Mouse (Mus musculus): ENCODE results near the gene Madcam1. TPM values are rescaled to one million over a fixed set of nuclear protein-coding genes. Genes with fewer than 3 reads are reported as not detected.

Madcam1 gene
- total and polyA plus RNA-seq, 3 experiments, result 61.9 to 171 (median 110) TPM

DNA sequence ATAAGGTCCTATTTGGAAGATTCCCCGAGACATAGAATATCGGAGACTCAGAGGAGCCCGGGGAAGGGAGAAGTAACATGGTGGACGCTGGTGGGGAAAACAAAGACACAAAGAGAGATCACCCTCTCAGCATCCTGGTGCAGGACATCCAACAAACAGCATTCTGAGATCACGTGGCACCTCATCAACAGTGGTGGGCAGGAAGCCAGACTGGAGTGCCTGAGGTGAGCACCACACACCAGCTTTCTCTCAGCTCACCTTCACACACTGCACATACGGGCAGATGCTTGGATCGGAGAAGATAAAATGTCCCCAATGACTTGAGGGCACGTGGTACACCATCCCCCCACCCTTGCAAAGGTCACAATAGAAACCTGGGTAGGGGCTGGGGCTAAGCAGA, 28.1 kb upstream of the Madcam1 start:
- TF ChIP-seq MXI1 (IDR thresholded peaks at IDR 0.05; ENCODE audit: low read depth, low read length) (no peak), POLR2A (IDR thresholded peaks at IDR 0.05; ENCODE audit: low read depth, low read length) (no peak), MAZ (IDR thresholded peaks at IDR 0.05; ENCODE audit: low read depth, low read length) (no peak), CHD1 (IDR thresholded peaks at IDR 0.05; ENCODE audit: low read depth, low read length) (no peak), E2F4 (IDR thresholded peaks at IDR 0.05; ENCODE audit: insufficient replicate concordance, low read depth, low read length) (no peak), JUND (conservative IDR thresholded peaks at IDR 0.05; ENCODE audit: low read depth, low read length) (no peak), NELFE (IDR thresholded peaks at IDR 0.05; ENCODE audit: low read depth, low read length) (no peak), KAT2A (IDR thresholded peaks at IDR 0.05; ENCODE audit: insufficient replicate concordance, low read length) (no peak)
- no peaks in the 10 kb centered on the region for H3K36me3 ChIP-seq (replicated peaks in 1 of 2; ENCODE audit: control insufficient read depth in 1 of 2, insufficient read depth in 1 of 2, low read length in 1 of 2)
- H3K9ac ChIP-seq (ENCODE audit: insufficient read depth, low read depth), result no peak overlapping the region
- no peaks in the 10 kb centered on the region for H3K9me3 ChIP-seq (replicated peaks; ENCODE audit: low read length)
- H3K4me2 ChIP-seq (ENCODE audit: insufficient read depth, low read depth, poor library complexity, severe bottlenecking), result no peak overlapping the region
- H3K27ac ChIP-seq (ENCODE audit: insufficient read depth, low read depth), result no peak overlapping the region
- dilution Hi-C loops (cut with MboI; ENCODE audit: extremely low pct_ligation_motif_present, extremely low pct_unique_long_range_greater_than_20kb, low sequenced_read_pairs) (no loop called here), in situ Hi-C loops (cut with MboI; ENCODE audit: low pct_ligation_motif_present, low pct_unique_long_range_greater_than_20kb, low sequenced_read_pairs) (no loop called here)
- 0 out of 4 replicates have a peak, but pooled peaks cover 0 to 2% of the 10 kb centered on the region in 2 experiments for H3K4me1 ChIP-seq (ENCODE audit: control insufficient read depth in 1 of 2, insufficient read depth in 2 of 2)
- H3K27me3 ChIP-seq (replicated peaks), result peaks cover 69% of the 10 kb centered on the region
- no peak for DNase-seq (ENCODE audit: extremely low read depth)
- H3K79me2 ChIP-seq (replicated peaks; ENCODE audit: control insufficient read depth, extremely low read depth, insufficient read depth, poor library complexity, severe bottlenecking), result no peaks in the 10 kb centered on the region
- H3K4me3 ChIP-seq (replicated peaks in 1 of 3; ENCODE audit: low read depth in 2 of 3, low read length in 2 of 3, poor library complexity in 1 of 3), result no peak overlapping the region

DNA sequence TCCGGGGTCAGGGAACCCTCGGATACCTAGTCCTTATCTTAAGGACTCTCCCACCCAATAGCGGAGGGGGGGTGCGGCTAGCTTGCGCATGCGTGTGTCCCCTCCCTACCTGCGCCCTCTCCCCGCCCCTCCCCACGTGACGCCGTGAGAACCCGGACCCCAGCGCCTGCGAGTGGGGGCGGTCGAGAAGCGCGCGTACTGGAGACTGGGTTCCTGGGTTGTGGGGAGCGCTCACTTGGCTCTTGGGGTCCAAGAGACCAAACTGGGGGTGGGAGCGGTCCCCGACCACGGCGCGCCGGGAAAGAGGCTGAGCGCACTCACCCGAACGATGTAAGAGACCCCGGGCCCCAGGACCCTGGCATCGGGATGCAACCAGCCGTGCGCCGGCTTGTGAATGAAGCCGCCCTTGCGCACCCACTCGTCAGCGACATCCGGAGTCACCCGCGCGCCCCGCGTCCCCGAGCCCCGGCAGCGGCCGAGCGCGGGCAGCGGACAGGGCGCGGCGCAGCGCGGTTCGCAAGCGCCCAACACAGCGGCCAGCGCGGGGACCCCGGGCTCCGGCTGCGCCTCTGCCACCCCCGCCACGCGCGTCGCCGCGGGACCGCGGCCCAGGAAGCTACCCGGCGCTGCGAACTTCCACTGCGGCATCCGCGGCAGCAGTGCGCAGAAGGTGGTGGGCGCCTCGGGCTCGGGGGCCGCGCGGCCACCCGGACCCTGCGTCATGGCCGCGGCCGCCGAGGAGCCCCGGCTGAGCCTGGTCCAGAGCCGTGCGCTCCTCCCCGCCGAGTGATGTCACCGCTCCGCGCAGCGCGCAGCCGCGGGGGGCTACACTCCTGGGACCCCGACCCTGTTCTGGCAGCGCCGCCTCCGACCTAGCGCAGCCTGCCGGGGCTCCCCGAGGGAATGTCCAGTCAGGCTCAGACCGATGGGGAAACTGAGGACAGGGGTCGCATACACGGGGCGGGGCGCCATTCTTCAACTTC, 26.9 kb upstream of the Madcam1 start, which contains the start of gene Shc2:
Shc2 (minus strand) TSS at position 791 of the 983 bp plus-strand sequence.
- dilution Hi-C loops (cut with MboI; ENCODE audit: extremely low pct_ligation_motif_present, extremely low pct_unique_long_range_greater_than_20kb, low sequenced_read_pairs), result no loop called here
- Histone ChIP-seq H3K9ac (ENCODE audit: insufficient read depth, low read depth) (no peak within 1 kb of the TSS), H3K4me2 (ENCODE audit: insufficient read depth, low read depth, poor library complexity, severe bottlenecking) (no peak within 1 kb of the TSS), H3K4me1 (ENCODE audit: control insufficient read depth in 1 of 2, insufficient read depth in 2 of 2) (0 out of 4 replicates have a peak, but pooled peaks cover 0 to 2% of the 10 kb centered on the region in 2 experiments), H3K27me3 (replicated peaks) (peaks cover 61% of the 10 kb centered on the region), H3K79me2 (replicated peaks; ENCODE audit: control insufficient read depth, extremely low read depth, insufficient read depth, poor library complexity, severe bottlenecking) (no peaks in the 10 kb centered on the region), H3K36me3 (replicated peaks in 1 of 2; ENCODE audit: control insufficient read depth in 1 of 2, insufficient read depth in 1 of 2, low read length in 1 of 2) (no peaks in the 10 kb centered on the region), H3K9me3 (replicated peaks; ENCODE audit: low read length) (no peaks in the 10 kb centered on the region), H3K27ac (ENCODE audit: insufficient read depth, low read depth) (no peak within 1 kb of the TSS), H3K4me3 (replicated peaks in 1 of 3; ENCODE audit: low read depth in 2 of 3, low read length in 2 of 3, poor library complexity in 1 of 3) (no peak within 1 kb of the TSS)
- in situ Hi-C loops (cut with MboI; ENCODE audit: low pct_ligation_motif_present, low pct_unique_long_range_greater_than_20kb, low sequenced_read_pairs), result no loop called here
- no peak for TF ChIP-seq JUND (conservative IDR thresholded peaks at IDR 0.05; ENCODE audit: low read depth, low read length)
- no peak for TF ChIP-seq MEF2A (IDR thresholded peaks at IDR 0.05; ENCODE audit: borderline replicate concordance, low read depth, low read length)
- DNase-seq (ENCODE audit: extremely low read depth), result no peak

DNA sequence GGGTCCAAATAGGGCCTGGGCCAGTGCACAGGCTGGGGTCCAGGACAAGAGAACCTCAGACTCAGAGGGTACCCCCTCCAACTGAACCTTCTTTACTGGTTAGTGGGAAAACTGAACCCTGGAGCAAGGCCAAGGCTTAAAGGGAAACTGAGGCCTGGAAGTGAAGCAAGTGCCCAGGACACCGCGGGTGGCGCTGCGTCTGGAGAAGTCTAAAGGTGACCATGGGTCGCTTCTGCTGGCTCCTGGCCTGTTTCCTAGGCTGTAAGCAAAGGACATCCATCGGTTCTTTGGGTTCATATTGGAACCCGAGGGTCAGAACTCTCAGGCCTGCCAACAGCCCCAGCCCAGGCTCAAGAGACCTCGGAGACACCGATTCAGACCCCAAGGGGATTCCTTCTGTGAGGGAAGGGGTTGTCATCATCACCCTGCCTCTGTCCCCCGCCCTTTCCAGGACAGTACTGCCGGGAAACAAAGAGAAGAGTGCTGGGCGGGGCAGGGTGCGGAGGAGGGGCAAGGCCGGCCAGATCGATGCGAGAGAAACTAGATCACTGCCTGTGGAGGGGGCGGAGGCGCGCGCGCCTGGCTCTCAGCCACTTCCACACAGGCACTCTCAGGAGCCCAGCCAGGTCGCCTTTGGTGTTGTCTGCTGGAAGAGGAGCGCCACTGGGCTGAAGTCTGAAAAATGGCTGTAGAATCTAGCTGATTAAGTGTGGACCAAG, 25.7 kb upstream of the Madcam1 start:
- Histone ChIP-seq H3K79me2 (replicated peaks; ENCODE audit: control insufficient read depth, extremely low read depth, insufficient read depth, poor library complexity, severe bottlenecking) (no peaks in the 10 kb centered on the region), H3K9ac (ENCODE audit: insufficient read depth, low read depth) (no peak overlapping the region), H3K9me3 (replicated peaks; ENCODE audit: low read length) (no peaks in the 10 kb centered on the region), H3K4me1 (ENCODE audit: control insufficient read depth in 1 of 2, insufficient read depth in 2 of 2) (0 out of 4 replicates have a peak, but pooled peaks cover 0 to 2% of the 10 kb centered on the region in 2 experiments), H3K4me3 (replicated peaks in 1 of 3; ENCODE audit: low read depth in 2 of 3, low read length in 2 of 3, poor library complexity in 1 of 3) (no peak overlapping the region), H3K4me2 (ENCODE audit: insufficient read depth, low read depth, poor library complexity, severe bottlenecking) (no peak overlapping the region), H3K36me3 (replicated peaks in 1 of 2; ENCODE audit: control insufficient read depth in 1 of 2, insufficient read depth in 1 of 2, low read length in 1 of 2) (no peaks in the 10 kb centered on the region), H3K27me3 (replicated peaks) (peaks cover 59% of the 10 kb centered on the region), H3K27ac (ENCODE audit: insufficient read depth, low read depth) (no peak overlapping the region)
- in situ Hi-C loops (cut with MboI; ENCODE audit: low pct_ligation_motif_present, low pct_unique_long_range_greater_than_20kb, low sequenced_read_pairs) (no loop called here), dilution Hi-C loops (cut with MboI; ENCODE audit: extremely low pct_ligation_motif_present, extremely low pct_unique_long_range_greater_than_20kb, low sequenced_read_pairs) (no loop called here)
- no peak for TF ChIP-seq CHD1 (IDR thresholded peaks at IDR 0.05; ENCODE audit: low read depth, low read length)
- no peak for TF ChIP-seq SIN3A (IDR thresholded peaks at IDR 0.05; ENCODE audit: low read length)
- no peak for TF ChIP-seq KAT2A (IDR thresholded peaks at IDR 0.05; ENCODE audit: insufficient replicate concordance, low read length)
- no peak for TF ChIP-seq POLR2A (IDR thresholded peaks at IDR 0.05; ENCODE audit: low read depth, low read length)
- DNase-seq (ENCODE audit: extremely low read depth), result no peak
